Mouse (Mus musculus): ENCODE results near the gene Coro2a. TPM values are rescaled to one million over a fixed set of nuclear protein-coding genes. Genes with fewer than 3 reads are reported as not detected.

Gene Coro2a
- 5.2 TPM for polyA plus RNA-seq (2014; fragmentation: Illumina TruSeq; extraction: RNeasy Lipid Tissue Mini Kit (QIAGEN cat#74804); ENCODE audit: insufficient read depth, low read depth, low replicate concordance)

GRCm38 (mm10) chr4:46601844-46602423 lies at the start of gene Coro2a:
Coro2a (minus strand) TSS chr4:46602202.

GRCm38 (mm10) chr4:46650086-46650753 lies 48.2 kb upstream of the Coro2a start, which contains the start of gene Tbc1d2:
Tbc1d2 (minus strand) TSS chr4:46650209.

GRCm38 (mm10) chr4:46535840-46536361 lies 66.1 kb downstream of the Coro2a start, which contains the start of gene Trim14:
Trim14 (minus strand) TSS chr4:46536141.

GRCm38 (mm10) chr4:46489028-46489925 lies 112.7 kb downstream of the Coro2a start, which contains the start of gene Nans:
Nans (plus strand) TSS chr4:46489248.

Other genes starting within 250 kb of the Coro2a start
- 6.9 TPM for gene Trmo, start 212.8 kb downstream of the Coro2a start, polyA plus RNA-seq (2014; fragmentation: Illumina TruSeq; extraction: RNeasy Lipid Tissue Mini Kit (QIAGEN cat#74804); ENCODE audit: insufficient read depth, low read depth, low replicate concordance)
- gene Hemgn, start 188.7 kb downstream of the Coro2a start, polyA plus RNA-seq (2014; fragmentation: Illumina TruSeq; extraction: RNeasy Lipid Tissue Mini Kit (QIAGEN cat#74804); ENCODE audit: insufficient read depth, low read depth, low replicate concordance), result not detected
- gene Anp32b, start 151.3 kb downstream of the Coro2a start, polyA plus RNA-seq (2014; fragmentation: Illumina TruSeq; extraction: RNeasy Lipid Tissue Mini Kit (QIAGEN cat#74804); ENCODE audit: insufficient read depth, low read depth, low replicate concordance), result 95.5 TPM
- 30.4 TPM for gene Nans, start 113.0 kb downstream of the Coro2a start, polyA plus RNA-seq (2014; fragmentation: Illumina TruSeq; extraction: RNeasy Lipid Tissue Mini Kit (QIAGEN cat#74804); ENCODE audit: insufficient read depth, low read depth, low replicate concordance)
- gene Trim14, start 66.1 kb downstream of the Coro2a start, polyA plus RNA-seq (2014; fragmentation: Illumina TruSeq; extraction: RNeasy Lipid Tissue Mini Kit (QIAGEN cat#74804); ENCODE audit: insufficient read depth, low read depth, low replicate concordance), result 4.0 TPM
- gene Tbc1d2, start 48.0 kb upstream of the Coro2a start, polyA plus RNA-seq (2014; fragmentation: Illumina TruSeq; extraction: RNeasy Lipid Tissue Mini Kit (QIAGEN cat#74804); ENCODE audit: insufficient read depth, low read depth, low replicate concordance), result 3.3 TPM

Measured in lung, adult 10 weeks (tissue).